Mouse (Mus musculus) ES-Bruce4 (cell line): ENCODE data around the gene Leo1. TPM values are rescaled to one million over a fixed set of nuclear protein-coding genes. Genes with fewer than 3 reads are reported as not detected.
"Not testable (repeated sequence)": the region's sequence is repeated elsewhere in the genome, so short reads cannot be mapped to it uniquely, and the experiment has no call there.

Experiments
- H3K27ac ChIP-seq: 2 replicates; pipeline ENCODE4 v1.5.1; 2012; ENCODE audit warnings: low read length, inconsistent platforms; ENCODE audit not compliant: insufficient read depth
- H3K27me3 ChIP-seq: 2 replicates; pipeline ENCODE4 v1.6.1; 2012; ENCODE audit warnings: mild to moderate bottlenecking, low read length, inconsistent platforms; ENCODE audit not compliant: control insufficient read depth, poor library complexity, insufficient read depth, severe bottlenecking
- H3K36me3 ChIP-seq: 2 replicates; pipeline ENCODE4 v1.6.1; 2012; ENCODE audit warnings: inconsistent platforms, mild to moderate bottlenecking, low read length, moderate library complexity; ENCODE audit not compliant: control insufficient read depth, poor library complexity, insufficient read depth, severe bottlenecking
- H3K4me1 ChIP-seq: one replicate; pipeline ENCODE4 v1.8.1; 2011; ENCODE audit warnings: low read length; ENCODE audit not compliant: control insufficient read depth, insufficient read depth
- H3K4me3 ChIP-seq: 2 replicates; pipeline ENCODE4 v1.5.1; 2011; ENCODE audit warnings: low read depth, mild to moderate bottlenecking, low read length
- H3K9ac ChIP-seq: 2 replicates; pipeline ENCODE4 v1.6.1; 2012; ENCODE audit warnings: low read depth, mild to moderate bottlenecking, inconsistent platforms; ENCODE audit not compliant: poor library complexity, severe bottlenecking
- H3K9me3 ChIP-seq: replicated peaks from 2 replicates; pipeline ENCODE4 v1.6.1; 2012; ENCODE audit warnings: mild to moderate bottlenecking, low read length, inconsistent platforms; ENCODE audit not compliant: control insufficient read depth, poor library complexity, insufficient read depth, severe bottlenecking
- CTCF ChIP-seq: IDR thresholded peaks from one replicate; pipeline ENCODE4 v1.8.1; 2011; ENCODE audit warnings: low read depth, low read length
- EP300 ChIP-seq: IDR thresholded peaks from 2 replicates; pipeline ENCODE4 v1.6.1; 2011; ENCODE audit warnings: low read depth, low read length; ENCODE audit not compliant: insufficient read depth
- POLR2A ChIP-seq: IDR thresholded peaks from one replicate; pipeline ENCODE4 v1.8.1; 2011; ENCODE audit warnings: low read length; ENCODE audit not compliant: insufficient read depth
- polyA plus RNA-seq: library from polyadenylated mRNA; stranded (reverse); fragments of >200 nt; gene quantifications from 2 replicates; pipeline ENCODE4 v1.2.4, GENCODE M21; 2011; ENCODE audit warnings: low read depth; ENCODE audit not compliant: missing spikeins, insufficient read depth, insufficient read length

Leo1 gene
- polyA plus RNA-seq, 1 experiment: 57.7 TPM

DNA sequence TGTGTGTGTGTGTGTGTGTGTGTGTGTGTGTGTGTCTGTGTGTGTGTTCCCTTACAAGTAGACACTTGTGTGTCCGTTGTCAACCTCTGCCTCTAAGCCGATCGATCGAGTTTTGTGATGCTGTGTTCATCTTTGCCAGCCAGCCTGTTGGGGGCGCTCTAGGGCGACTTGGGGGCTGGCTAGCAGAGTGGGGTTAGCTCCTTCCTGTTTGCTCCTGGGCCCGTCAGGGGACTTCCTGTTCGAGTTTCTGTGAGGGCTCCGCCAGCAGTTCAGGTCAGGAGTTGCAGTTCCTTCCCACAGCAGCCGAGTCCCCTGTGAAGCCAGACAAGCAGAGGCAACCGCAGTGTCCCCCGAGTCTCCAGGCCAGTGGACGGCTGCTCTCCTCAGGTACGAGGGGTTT lies 27.0 kb downstream of the Leo1 start:
- TF ChIP-seq POLR2A (no peak), EP300 (peak; percentile 30; the same call in 1 of the 2 replicates), CTCF (peak; percentile 81)
- H3K27ac ChIP-seq: no peak overlapping the region
- 0 out of 2 replicates have a peak overlapping the region, but pooled peaks have one; percentile 40 for H3K9ac ChIP-seq
- H3K36me3 ChIP-seq: peaks cover 12% of the 10 kb centered on the region
- no peaks in the 10 kb centered on the region for H3K27me3 ChIP-seq
- H3K4me1 ChIP-seq: peaks cover 5% of the 10 kb centered on the region
- H3K9me3 ChIP-seq: no peaks in the 10 kb centered on the region
- peak overlapping the region; percentile 61 for H3K4me3 ChIP-seq

GRCm38 (mm10) chr9:75477212-75477611 lies 35.9 kb downstream of the Leo1 start:
- H3K4me1 ChIP-seq: no peaks in the 10 kb centered on the region
- no peak overlapping the region for H3K9ac ChIP-seq
- H3K4me3 ChIP-seq: no peak overlapping the region
- peaks cover 5% of the 10 kb centered on the region; the same call in 1 of the 2 replicates for H3K36me3 ChIP-seq
- H3K27me3 ChIP-seq: no peaks in the 10 kb centered on the region
- TF ChIP-seq POLR2A (no peak), CTCF (no peak), EP300 (no peak)
- H3K27ac ChIP-seq: no peak overlapping the region
- no peaks in the 10 kb centered on the region for H3K9me3 ChIP-seq

DNA sequence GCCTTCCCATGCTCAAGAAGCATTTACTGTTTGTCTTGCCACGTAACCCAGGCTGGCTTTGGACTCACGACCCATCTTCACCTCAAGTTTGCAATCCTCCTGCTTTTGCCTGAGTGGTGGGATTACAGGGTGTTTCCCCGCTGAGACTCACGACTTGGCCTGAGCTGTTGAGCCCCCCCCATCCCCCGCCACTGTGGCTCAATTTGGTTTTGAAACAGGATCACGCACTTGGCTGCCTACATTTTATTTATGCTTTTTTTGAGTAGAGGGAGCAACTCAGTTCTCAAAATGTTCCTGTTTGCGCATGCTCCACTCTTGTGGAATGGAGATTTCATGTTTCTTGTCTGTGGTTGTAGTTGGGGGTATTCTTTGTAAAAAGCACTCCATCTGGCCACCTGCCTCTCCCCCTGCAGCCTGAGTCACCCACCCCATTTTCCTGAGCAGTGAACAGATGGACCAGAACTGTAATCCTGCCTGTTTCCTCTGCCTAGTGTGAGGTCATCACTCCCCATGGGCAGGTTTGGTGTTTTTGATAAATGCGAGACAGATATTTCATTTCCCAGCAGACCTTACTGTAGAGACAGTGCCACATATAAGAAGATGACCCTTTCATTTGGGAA lies 37.9 kb downstream of the Leo1 start:
- Histone ChIP-seq H3K9me3 (no peaks in the 10 kb centered on the region), H3K9ac (no peak overlapping the region), H3K4me1 (no peaks in the 10 kb centered on the region), H3K27ac (no peak overlapping the region), H3K36me3 (no peaks in the 10 kb centered on the region), H3K27me3 (no peaks in the 10 kb centered on the region), H3K4me3 (no peak overlapping the region)
- TF ChIP-seq CTCF (no peak), EP300 (no peak), POLR2A (no peak)

DNA sequence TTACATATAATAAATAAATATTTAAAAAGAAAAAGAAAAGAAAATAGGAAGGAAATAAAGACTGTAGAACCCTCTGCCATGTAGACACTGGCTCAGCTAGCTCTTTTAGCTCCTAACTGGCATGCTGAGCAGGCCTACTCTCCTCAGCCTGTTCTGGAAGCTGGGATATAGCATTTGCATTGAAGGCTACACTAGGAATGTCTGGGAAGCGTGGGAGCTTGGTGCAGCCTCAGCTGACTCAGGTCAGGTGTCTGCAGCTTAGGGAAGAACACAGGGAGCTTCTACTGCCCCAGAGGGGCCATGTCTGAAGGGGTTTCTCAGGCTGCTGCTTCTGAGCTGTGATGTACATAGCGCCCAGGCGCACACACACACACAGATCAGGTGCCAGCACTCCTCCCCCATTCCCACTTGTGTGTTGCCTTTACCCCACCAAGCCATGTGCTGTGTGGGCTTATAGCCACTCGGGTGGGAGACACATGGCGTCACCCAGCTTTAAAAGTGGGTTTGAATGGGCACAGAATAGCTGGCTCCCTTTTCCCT lies 39.3 kb downstream of the Leo1 start:
- H3K36me3 ChIP-seq: no peaks in the 10 kb centered on the region
- H3K9me3 ChIP-seq: no peaks in the 10 kb centered on the region
- no peak for TF ChIP-seq CTCF
- no peaks in the 10 kb centered on the region for H3K27me3 ChIP-seq
- no peak overlapping the region for H3K4me3 ChIP-seq
- H3K4me1 ChIP-seq: no peaks in the 10 kb centered on the region
- no peak overlapping the region for H3K9ac ChIP-seq
- no peak overlapping the region for H3K27ac ChIP-seq

DNA sequence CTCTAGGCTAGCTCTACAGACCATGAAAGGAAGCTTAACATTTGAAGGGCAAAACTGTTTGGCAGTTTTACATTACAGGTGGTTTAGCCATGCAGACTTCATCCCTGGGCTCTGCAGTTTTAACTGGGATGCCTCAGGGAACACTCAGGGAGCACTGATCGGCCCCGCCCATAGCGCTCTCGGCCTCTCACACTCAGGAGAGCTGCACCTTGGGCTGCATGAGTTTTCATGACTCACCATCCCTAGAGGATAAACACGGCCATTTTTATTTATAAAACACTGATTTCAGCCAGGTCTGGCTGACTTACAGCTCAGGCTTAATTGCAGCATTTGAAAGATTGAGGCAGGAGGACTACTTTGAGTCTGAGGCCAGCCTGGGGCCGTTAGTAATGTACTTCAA lies 43.9 kb downstream of the Leo1 start:
- Histone ChIP-seq H3K36me3 (no peaks in the 10 kb centered on the region), H3K4me3 (no peak overlapping the region), H3K9ac (no peak overlapping the region), H3K27me3 (no peaks in the 10 kb centered on the region), H3K27ac (no peak overlapping the region), H3K9me3 (no peaks in the 10 kb centered on the region; the same call in 1 of the 2 replicates), H3K4me1 (no peaks in the 10 kb centered on the region)
- TF ChIP-seq CTCF: no peak
- no peak for TF ChIP-seq EP300
- no peak for TF ChIP-seq POLR2A

DNA sequence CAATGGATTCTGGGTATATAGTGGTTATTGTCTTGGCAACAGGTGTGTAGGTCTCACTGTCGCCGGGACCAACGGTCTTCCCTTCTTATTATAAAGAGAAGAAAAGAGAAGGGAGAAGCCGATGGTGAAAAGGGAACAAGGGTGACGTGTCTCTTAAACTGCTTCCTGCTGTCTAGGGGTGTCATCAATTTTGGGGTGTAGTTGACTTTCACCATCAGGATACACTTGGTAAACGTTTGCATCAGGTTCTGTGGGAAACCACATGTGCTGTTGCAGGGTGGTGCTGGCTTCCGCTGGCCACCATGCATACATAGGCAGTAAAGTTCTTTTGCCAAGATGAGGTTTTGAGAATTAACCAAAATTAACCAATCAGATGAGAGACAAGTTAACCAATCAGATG lies 46.9 kb downstream of the Leo1 start:
- not testable (repeated sequence) for H3K4me3 ChIP-seq, H3K36me3 ChIP-seq, H3K4me1 ChIP-seq, H3K27ac ChIP-seq, H3K9me3 ChIP-seq, H3K27me3 ChIP-seq, H3K9ac ChIP-seq
